Mouse (Mus musculus) hindbrain, embryonic 11.5 days (tissue): ENCODE results near the gene Mecom. TPM values are rescaled to one million over a fixed set of nuclear protein-coding genes. Genes with fewer than 3 reads are reported as not detected.

Experiments used
- ATAC-seq: fragments of 200-750 bp; cut with Nextera tagmentation; 2 replicates; pipeline ENCODE4 v1.8.0; 2017; ENCODE audit warnings: mild to moderate bottlenecking, moderate TSS enrichment, moderate library complexity; ENCODE audit not compliant: low FRiP score
- DNase-seq: peaks from one replicate; pipeline ENCODE4 v3.0.0-alpha.2; 2015; ENCODE audit warnings: low spot score
- H3K27ac ChIP-seq: fragments of 300-500 bp; sonication (generic); 2 replicates; pipeline ENCODE4 v1.5.1; 2014; ENCODE audit warnings: mild to moderate bottlenecking, low read depth, low read length
- H3K27me3 ChIP-seq: fragments of 300-500 bp; sonication (generic); 2 replicates; pipeline ENCODE4 v1.6.1; 2014; ENCODE audit warnings: mild to moderate bottlenecking, low read length, moderate library complexity, mixed read lengths; ENCODE audit not compliant: control insufficient read depth, insufficient read depth
- H3K36me3 ChIP-seq: fragments of 300-500 bp; sonication (generic); 2 replicates; pipeline ENCODE4 v1.6.1; 2014; ENCODE audit warnings: mild to moderate bottlenecking, low read length, moderate library complexity, mixed read lengths; ENCODE audit not compliant: control insufficient read depth, insufficient read depth
- H3K4me1 ChIP-seq: fragments of 300-500 bp; sonication (generic); replicated peaks from 2 replicates; pipeline ENCODE4 v1.6.1; 2014; ENCODE audit warnings: low read length, mixed read lengths; ENCODE audit not compliant: control insufficient read depth, insufficient read depth
- H3K4me2 ChIP-seq: fragments of 300-500 bp; sonication (generic); replicated peaks from 2 replicates; pipeline ENCODE4 v1.6.1; 2014; ENCODE audit warnings: mild to moderate bottlenecking, low read depth, low read length
- H3K4me3 ChIP-seq: fragments of 300-500 bp; sonication (generic); 2 replicates; pipeline ENCODE4 v1.5.1; 2014; ENCODE audit warnings: low read depth, low read length
- H3K9ac ChIP-seq: fragments of 300-500 bp; sonication (generic); 2 replicates; pipeline ENCODE4 v1.6.1; 2014; ENCODE audit warnings: low read depth, low read length
- H3K9me3 ChIP-seq: fragments of 300-500 bp; sonication (generic); 2 replicates; pipeline ENCODE4 v1.6.1; 2016; ENCODE audit warnings: low read length; ENCODE audit not compliant: control insufficient read depth
- WGBS: fragments of 180-500 bp; shearing (Covaris S2); extraction: QIAGEN DNeasy Blood & Tissue Kit; methylation state at CpG from one replicate; pipeline ENCODE4 v1.1.7; 2014; 5-methylcytosine and 5-hydroxymethylcytosine counted together
- polyA plus RNA-seq: library from polyadenylated mRNA; unstranded; fragments of >200 nt; fragmentation: Nextera tagmentation; extraction: Ambion mirVana; gene quantifications from 2 replicates; pipeline ENCODE4 v1.2.1, GENCODE M21; 2014

Mecom gene
- polyA plus RNA-seq, 1 experiment from 2014 or later = 44.3 TPM

DNA sequence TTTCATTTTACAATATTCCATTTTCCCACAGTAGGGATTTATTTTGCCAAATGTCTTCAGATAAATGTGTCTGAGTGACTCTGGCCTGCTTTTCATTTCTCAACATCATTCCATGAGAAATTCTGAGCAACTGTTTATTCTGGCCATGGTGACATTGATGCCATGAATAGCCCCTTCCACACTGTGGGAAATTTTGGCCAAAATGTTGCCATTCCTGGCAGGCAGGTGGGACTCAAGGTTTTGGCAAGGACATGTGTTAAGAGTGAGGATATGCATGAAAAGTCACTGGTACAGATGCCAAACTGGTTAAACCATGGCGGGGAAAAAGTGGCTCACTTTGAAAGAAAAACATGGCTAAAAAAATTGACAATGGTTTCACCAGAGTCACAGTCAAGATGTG is 456.4 kb downstream of the Mecom start:
- no peak overlapping the region for H3K9ac ChIP-seq
- H3K27ac ChIP-seq = no peak overlapping the region
- 81% methylated on average over 1 of the region's 1 CpGs for WGBS
- no peak overlapping the region for H3K4me3 ChIP-seq
- DNase-seq = no peak
- no peaks in the 10 kb centered on the region for H3K36me3 ChIP-seq
- no peak overlapping the region for H3K4me2 ChIP-seq
- H3K4me1 ChIP-seq = no peaks in the 10 kb centered on the region
- ATAC-seq = no peak
- no peaks in the 10 kb centered on the region for H3K27me3 ChIP-seq
- H3K9me3 ChIP-seq = no peaks in the 10 kb centered on the region

DNA sequence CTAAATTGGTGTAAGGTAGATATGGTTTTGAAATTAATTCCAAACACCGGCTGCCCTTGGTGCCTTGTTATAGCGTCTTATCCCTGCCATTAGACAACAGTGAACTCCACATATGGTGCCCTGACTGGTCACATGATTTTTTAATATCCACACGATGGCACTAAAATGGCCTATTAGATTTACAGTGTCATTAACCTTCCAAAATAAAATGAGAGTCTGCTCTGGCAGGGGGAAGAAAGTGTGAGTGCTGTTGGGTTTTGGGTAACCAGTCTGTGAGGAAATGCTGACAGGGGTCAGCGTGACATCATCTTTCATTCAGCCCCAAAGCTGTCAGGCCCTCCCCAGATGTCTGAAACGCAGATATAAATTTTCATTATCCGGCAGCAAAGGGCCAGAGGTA is 461.7 kb downstream of the Mecom start:
- no peak overlapping the region for H3K4me3 ChIP-seq
- H3K4me2 ChIP-seq = no peak overlapping the region
- no peak overlapping the region for H3K27ac ChIP-seq
- no peak for ATAC-seq
- no peak overlapping the region for H3K9ac ChIP-seq
- WGBS = 71% methylated on average over 6 of the region's 6 CpGs
- no peaks in the 10 kb centered on the region for H3K9me3 ChIP-seq
- H3K27me3 ChIP-seq = no peaks in the 10 kb centered on the region
- no peaks in the 10 kb centered on the region for H3K4me1 ChIP-seq
- no peaks in the 10 kb centered on the region for H3K36me3 ChIP-seq
- no peak for DNase-seq

DNA sequence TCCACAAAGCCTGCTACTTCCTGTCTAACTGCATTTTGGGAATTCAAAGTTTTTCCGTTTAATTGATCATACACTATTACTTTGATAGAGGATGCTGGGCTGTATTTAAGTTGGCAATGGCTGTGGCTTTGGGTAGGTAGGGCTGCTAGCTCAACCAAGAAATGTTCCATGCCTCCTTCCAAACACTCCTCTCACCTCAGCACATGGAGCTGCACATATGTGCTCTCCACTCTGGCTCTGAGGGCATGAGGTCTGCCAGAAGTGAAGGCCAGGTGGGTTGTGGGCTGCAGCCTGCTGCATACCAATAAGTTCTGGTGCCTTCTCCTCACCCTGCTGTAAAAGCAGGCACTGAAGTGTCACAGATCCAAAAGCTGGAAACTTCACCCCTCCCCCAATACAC is 464.0 kb downstream of the Mecom start:
- no peak overlapping the region for H3K4me3 ChIP-seq
- 87% methylated on average over 1 of the region's 1 CpGs for WGBS
- H3K9me3 ChIP-seq = no peaks in the 10 kb centered on the region
- no peaks in the 10 kb centered on the region for H3K36me3 ChIP-seq
- H3K9ac ChIP-seq = no peak overlapping the region
- no peak overlapping the region for H3K27ac ChIP-seq
- ATAC-seq = no peak
- no peak for DNase-seq
- no peaks in the 10 kb centered on the region for H3K4me1 ChIP-seq
- no peak overlapping the region for H3K4me2 ChIP-seq
- no peaks in the 10 kb centered on the region for H3K27me3 ChIP-seq

DNA sequence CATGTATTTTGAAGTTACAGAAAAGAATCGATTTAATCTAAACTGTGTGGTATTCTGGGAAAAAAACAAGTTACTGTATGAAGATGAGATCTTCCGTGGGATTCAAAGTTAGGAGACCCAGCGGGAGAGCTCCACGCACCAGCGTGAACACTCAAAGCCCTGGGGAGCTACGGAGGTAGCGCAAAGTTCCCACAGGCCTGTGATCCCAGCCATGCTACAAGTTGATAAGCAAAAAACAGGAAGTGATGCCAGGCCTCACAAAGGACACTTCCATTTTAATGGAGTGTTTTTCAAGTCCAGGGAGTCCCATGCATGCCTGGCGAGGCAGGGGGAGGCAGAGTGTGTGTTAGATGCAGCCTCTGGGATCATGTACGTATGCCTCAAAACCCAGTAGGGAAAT is 464.5 kb downstream of the Mecom start:
- H3K36me3 ChIP-seq = no peaks in the 10 kb centered on the region
- H3K9ac ChIP-seq = no peak overlapping the region
- ATAC-seq = no peak
- H3K4me3 ChIP-seq = no peak overlapping the region
- H3K27me3 ChIP-seq = no peaks in the 10 kb centered on the region
- no peak overlapping the region for H3K4me2 ChIP-seq
- H3K4me1 ChIP-seq = no peaks in the 10 kb centered on the region
- no peak for DNase-seq
- WGBS = 82% methylated on average over 9 of the region's 9 CpGs
- H3K27ac ChIP-seq = no peak overlapping the region
- no peaks in the 10 kb centered on the region for H3K9me3 ChIP-seq

DNA sequence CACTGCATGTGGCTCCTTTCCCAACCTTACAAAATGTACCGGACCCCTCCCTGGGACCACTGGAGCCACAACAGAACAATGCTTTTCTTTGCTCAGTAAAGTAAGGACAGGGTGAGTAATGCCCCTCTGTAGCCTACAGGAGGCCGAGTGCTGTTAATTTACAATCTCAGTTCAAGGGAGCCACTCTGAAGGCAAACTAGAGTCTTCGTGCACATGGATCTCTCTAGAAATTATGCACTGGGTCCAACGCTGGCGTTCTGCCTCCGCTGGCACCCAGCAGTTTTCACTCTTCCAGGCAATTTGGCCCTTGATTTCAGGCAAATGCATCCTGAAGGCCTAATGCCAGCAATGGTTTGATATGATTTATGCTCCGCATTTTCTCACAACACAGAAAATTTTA is 467.0 kb downstream of the Mecom start:
- DNase-seq = no peak
- Histone ChIP-seq H3K4me2 (no peak overlapping the region), H3K27me3 (no peaks in the 10 kb centered on the region), H3K9ac (no peak overlapping the region), H3K9me3 (no peaks in the 10 kb centered on the region), H3K27ac (no peak overlapping the region), H3K36me3 (no peaks in the 10 kb centered on the region), H3K4me3 (no peak overlapping the region), H3K4me1 (no peaks in the 10 kb centered on the region)
- ATAC-seq = no peak
- WGBS = 77% methylated on average over 7 of the region's 7 CpGs

DNA sequence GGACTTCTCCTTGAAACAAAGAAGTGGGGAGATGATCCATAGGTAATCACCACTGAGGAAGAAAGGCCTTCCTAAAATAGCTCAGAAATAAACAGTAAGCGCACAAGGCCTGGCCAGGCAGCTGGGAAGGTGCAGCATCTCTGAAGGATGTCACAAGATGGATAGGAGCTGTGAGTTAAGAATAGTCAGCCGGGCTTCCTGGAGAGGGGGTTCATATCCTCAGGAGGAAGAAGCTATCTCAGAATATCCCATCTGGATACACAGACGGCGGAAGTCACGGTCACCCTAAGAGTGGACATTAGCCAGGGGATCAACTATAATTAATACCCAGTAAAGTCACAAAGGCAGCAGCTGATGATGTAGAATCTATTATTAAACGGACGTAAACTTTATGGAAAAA is 471.3 kb downstream of the Mecom start:
- Histone ChIP-seq H3K4me3 (no peak overlapping the region), H3K36me3 (no peaks in the 10 kb centered on the region), H3K9ac (no peak overlapping the region), H3K27me3 (no peaks in the 10 kb centered on the region), H3K4me1 (no peaks in the 10 kb centered on the region), H3K4me2 (no peak overlapping the region), H3K9me3 (no peaks in the 10 kb centered on the region), H3K27ac (no peak overlapping the region)
- no peak for ATAC-seq
- DNase-seq = no peak
- 88% methylated on average over 7 of the region's 7 CpGs for WGBS

DNA sequence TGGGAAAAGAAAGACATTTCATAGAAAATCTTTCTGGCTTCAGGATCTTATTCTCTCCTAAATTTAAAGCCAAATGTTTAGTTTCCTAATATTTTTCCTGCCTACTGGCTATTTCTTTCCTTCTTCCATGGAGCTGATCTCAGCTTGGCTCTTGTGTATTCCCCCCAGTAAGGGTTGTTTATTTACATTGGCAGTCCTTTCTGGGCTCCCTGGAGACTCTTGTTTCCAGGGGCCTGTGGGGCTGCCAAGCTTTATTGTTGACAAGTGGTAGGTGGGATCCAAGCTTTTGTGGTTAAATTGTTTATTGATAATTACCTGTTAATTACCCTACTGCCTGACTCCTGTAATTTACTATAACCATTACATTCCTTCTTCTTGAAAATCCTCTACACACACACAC is 476.5 kb downstream of the Mecom start:
- DNase-seq (no peak), ATAC-seq (no peak)
- Histone ChIP-seq H3K4me2 (no peak overlapping the region), H3K4me3 (no peak overlapping the region), H3K36me3 (no peaks in the 10 kb centered on the region), H3K9me3 (no peaks in the 10 kb centered on the region), H3K4me1 (no peaks in the 10 kb centered on the region), H3K9ac (no peak overlapping the region), H3K27ac (no peak overlapping the region), H3K27me3 (no peaks in the 10 kb centered on the region)

DNA sequence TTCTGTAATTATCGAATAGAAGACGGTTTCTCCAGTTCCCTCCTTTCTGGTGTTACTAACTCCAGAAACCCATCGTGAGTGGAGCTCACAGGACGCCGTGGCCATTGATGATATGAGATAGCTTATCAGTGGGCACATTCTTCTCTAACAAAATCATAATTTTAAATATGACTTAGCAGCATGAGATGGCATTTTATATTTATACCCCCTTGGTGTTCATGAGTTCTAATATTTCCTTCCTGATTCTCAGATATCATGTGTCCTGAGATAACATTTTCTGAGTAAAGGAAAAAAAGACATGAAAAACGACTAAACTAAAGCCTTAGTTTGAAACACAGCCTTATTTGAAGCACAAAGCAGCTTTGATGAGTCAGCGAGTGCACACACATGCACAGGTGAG is 481.3 kb downstream of the Mecom start:
- Histone ChIP-seq H3K4me2 (no peak overlapping the region), H3K9me3 (no peaks in the 10 kb centered on the region), H3K27me3 (no peaks in the 10 kb centered on the region), H3K4me3 (no peak overlapping the region), H3K9ac (no peak overlapping the region), H3K4me1 (no peaks in the 10 kb centered on the region), H3K36me3 (no peaks in the 10 kb centered on the region), H3K27ac (no peak overlapping the region)
- 77% methylated on average over 7 of the region's 7 CpGs for WGBS
- no peak for ATAC-seq
- DNase-seq = no peak

DNA sequence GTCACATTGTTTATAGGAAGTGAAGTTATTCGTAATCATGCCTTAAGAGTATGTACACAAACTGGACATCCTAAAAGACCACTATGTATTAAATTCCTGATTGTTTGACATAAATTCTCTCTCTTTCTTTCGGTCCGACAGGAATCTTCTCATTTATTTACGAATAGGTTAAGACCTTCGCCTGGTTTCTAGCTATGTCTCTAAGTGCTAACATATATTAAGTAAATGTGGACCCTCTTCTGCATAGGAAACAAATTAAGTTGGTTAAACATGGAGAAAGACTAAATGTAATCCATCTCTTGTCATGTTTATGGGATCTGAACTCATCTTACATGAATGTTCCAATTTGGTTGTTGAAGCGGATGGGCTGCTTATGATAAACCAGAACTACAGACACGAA is 487.8 kb downstream of the Mecom start:
- H3K9me3 ChIP-seq = no peaks in the 10 kb centered on the region
- no peak overlapping the region for H3K27ac ChIP-seq
- no peak overlapping the region for H3K4me2 ChIP-seq
- no peak for DNase-seq
- no peak overlapping the region for H3K4me3 ChIP-seq
- H3K36me3 ChIP-seq = no peaks in the 10 kb centered on the region
- no peaks in the 10 kb centered on the region for H3K27me3 ChIP-seq
- no peaks in the 10 kb centered on the region for H3K4me1 ChIP-seq
- 93% methylated on average over 7 of the region's 7 CpGs for WGBS
- no peak for ATAC-seq
- H3K9ac ChIP-seq = no peak overlapping the region
